Mouse (Mus musculus): ENCODE results near the gene Zdhhc18. TPM values are rescaled to one million over a fixed set of nuclear protein-coding genes. Genes with fewer than 3 reads are reported as not detected.
"Not testable (repeated sequence)": the region's sequence is repeated elsewhere in the genome, so short reads cannot be mapped to it uniquely, and the experiment has no call there.

Gene Zdhhc18
- polyA plus RNA-seq, 1 experiment from 2014 or later = 5.8 TPM

GRCm38 (mm10) chr4:133652746-133653145, 2.8 kb upstream of the Zdhhc18 start:
- Histone ChIP-seq H3K4me2 (replicated peaks; ENCODE audit: low read depth, low read length) (no peak overlapping the region), H3K9ac (replicated peaks; ENCODE audit: low read depth) (no peak overlapping the region), H3K27me3 (replicated peaks; ENCODE audit: insufficient read depth, low read length) (no peaks in the 10 kb centered on the region), H3K9me3 (ENCODE audit: low read length) (no peaks in the 10 kb centered on the region), H3K4me1 (ENCODE audit: insufficient read depth, low read depth, low read length) (peaks cover 2% of the 10 kb centered on the region; the same call in 1 of the 2 replicates), H3K27ac (ENCODE audit: low read length) (no peak overlapping the region), H3K4me3 (ENCODE audit: low read depth, low read length) (no peak overlapping the region), H3K36me3 (ENCODE audit: insufficient read depth, low read length) (no peaks in the 10 kb centered on the region)
- WGBS = 78% methylated on average over 10 of the region's 10 CpGs
- TF ChIP-seq EP300 (IDR thresholded peaks at IDR 0.05) (no peak), CTCF (IDR thresholded peaks at IDR 0.05) (no peak)
- DNase-seq (ENCODE audit: low spot score) (no peak), ATAC-seq (no peak)

DNA sequence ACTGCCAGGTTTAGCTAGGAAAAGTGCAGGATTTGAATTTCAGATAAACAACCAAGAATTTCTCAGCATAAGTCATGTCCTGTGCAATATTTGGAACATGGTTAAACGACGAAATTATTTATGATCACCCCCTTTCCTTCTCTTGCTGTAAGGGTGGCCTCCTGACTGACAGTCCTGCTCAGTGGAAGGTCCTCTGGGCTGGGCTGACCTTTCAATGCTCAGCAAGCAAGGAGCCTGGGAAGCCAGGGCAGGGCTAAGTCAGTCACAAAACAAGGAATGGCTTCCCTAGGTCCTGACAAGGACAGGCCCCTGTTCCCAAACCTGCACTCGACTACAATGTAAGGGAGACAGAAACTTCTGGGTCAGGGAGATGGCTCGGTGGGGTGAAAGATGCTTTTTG, 2.0 kb upstream of the Zdhhc18 start:
- Histone ChIP-seq H3K4me3 (ENCODE audit: low read depth, low read length) (no peak overlapping the region), H3K36me3 (ENCODE audit: insufficient read depth, low read length) (no peaks in the 10 kb centered on the region), H3K9ac (replicated peaks; ENCODE audit: low read depth) (no peak overlapping the region), H3K4me2 (replicated peaks; ENCODE audit: low read depth, low read length) (no peak overlapping the region), H3K4me1 (ENCODE audit: insufficient read depth, low read depth, low read length) (no peaks in the 10 kb centered on the region), H3K27ac (ENCODE audit: low read length) (no peak overlapping the region), H3K27me3 (replicated peaks; ENCODE audit: insufficient read depth, low read length) (no peaks in the 10 kb centered on the region), H3K9me3 (ENCODE audit: low read length) (no peaks in the 10 kb centered on the region)
- WGBS = 47% methylated on average over 4 of the region's 4 CpGs
- no peak for DNase-seq (ENCODE audit: low spot score)
- no peak for ATAC-seq
- TF ChIP-seq EP300 (IDR thresholded peaks at IDR 0.05) (no peak), CTCF (IDR thresholded peaks at IDR 0.05) (no peak)

DNA sequence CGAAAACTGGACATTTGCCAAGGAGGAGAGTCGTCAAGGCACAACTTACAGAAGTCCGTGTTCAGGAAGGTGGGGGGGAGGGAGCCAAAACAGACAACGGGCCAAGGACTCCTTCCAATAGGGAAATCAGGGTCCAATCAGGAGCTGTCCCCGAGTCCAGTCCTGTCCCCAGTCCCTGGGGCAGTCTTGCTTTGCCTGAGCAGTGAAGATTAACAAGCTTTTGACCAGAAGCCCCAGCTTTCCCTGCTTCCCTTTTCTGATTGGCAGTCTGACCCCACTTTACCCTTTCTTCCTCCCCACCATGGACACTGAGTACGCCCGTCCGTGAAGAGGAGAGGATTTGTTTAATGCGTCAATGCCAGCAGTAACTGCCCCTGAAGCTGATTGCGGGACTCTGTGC, 1.5 kb upstream of the Zdhhc18 start:
- no peaks in the 10 kb centered on the region for H3K9me3 ChIP-seq (ENCODE audit: low read length)
- no peaks in the 10 kb centered on the region for H3K36me3 ChIP-seq (ENCODE audit: insufficient read depth, low read length)
- DNase-seq (ENCODE audit: low spot score) (no peak), ATAC-seq (no peak)
- H3K27ac ChIP-seq (ENCODE audit: low read length) = no peak overlapping the region
- no peak overlapping the region for H3K4me2 ChIP-seq (replicated peaks; ENCODE audit: low read depth, low read length)
- H3K4me3 ChIP-seq (ENCODE audit: low read depth, low read length) = no peak overlapping the region
- no peak for TF ChIP-seq CTCF (IDR thresholded peaks at IDR 0.05)
- no peak for TF ChIP-seq EP300 (IDR thresholded peaks at IDR 0.05)
- no peaks in the 10 kb centered on the region for H3K4me1 ChIP-seq (ENCODE audit: insufficient read depth, low read depth, low read length)
- WGBS = 24% methylated on average over 10 of the region's 10 CpGs
- no peaks in the 10 kb centered on the region for H3K27me3 ChIP-seq (replicated peaks; ENCODE audit: insufficient read depth, low read length)
- H3K9ac ChIP-seq (replicated peaks; ENCODE audit: low read depth) = no peak overlapping the region

- WGBS = 82% methylated on average over 5 of the region's 5 CpGs
- Histone ChIP-seq H3K4me2 (replicated peaks; ENCODE audit: low read depth, low read length) (peak overlapping the region; percentile 45; the same call in 1 of the 2 replicates), H3K4me3 (ENCODE audit: low read depth, low read length) (peak overlapping the region; percentile 21; the same call in 1 of the 2 replicates), H3K27ac (ENCODE audit: low read length) (peak overlapping the region; percentile 45)
- H3K9ac ChIP-seq (replicated peaks; ENCODE audit: low read depth); H3K36me3 ChIP-seq (ENCODE audit: insufficient read depth, low read length); H3K27me3 ChIP-seq (replicated peaks; ENCODE audit: insufficient read depth, low read length); H3K4me1 ChIP-seq (ENCODE audit: insufficient read depth, low read depth, low read length); DNase-seq (ENCODE audit: low spot score); H3K9me3 ChIP-seq (ENCODE audit: low read length); ATAC-seq: not testable (repeated sequence)
These were observed 490 bp downstream of the Zdhhc18 start for GRCm38 (mm10) chr4:133649464-133649863.

- no peaks in the 10 kb centered on the region for H3K4me1 ChIP-seq (ENCODE audit: insufficient read depth, low read depth, low read length)
- H3K36me3 ChIP-seq (ENCODE audit: insufficient read depth, low read length) = no peaks in the 10 kb centered on the region
- H3K9ac ChIP-seq (replicated peaks; ENCODE audit: low read depth) = no peak overlapping the region
- H3K27ac ChIP-seq (ENCODE audit: low read length) = no peak overlapping the region
- H3K4me3 ChIP-seq (ENCODE audit: low read depth, low read length) = no peak overlapping the region
- no peak for TF ChIP-seq CTCF (IDR thresholded peaks at IDR 0.05)
- TF ChIP-seq EP300 (IDR thresholded peaks at IDR 0.05) = no peak
- no peaks in the 10 kb centered on the region for H3K27me3 ChIP-seq (replicated peaks; ENCODE audit: insufficient read depth, low read length)
- H3K9me3 ChIP-seq (ENCODE audit: low read length) = peaks cover 4% of the 10 kb centered on the region; the same call in 1 of the 2 replicates
- ATAC-seq (no peak), DNase-seq (ENCODE audit: low spot score) (no peak)
- H3K4me2 ChIP-seq (replicated peaks; ENCODE audit: low read depth, low read length) = no peak overlapping the region
- WGBS = 34% methylated on average over 21 of the region's 21 CpGs
These were observed 4.3 kb downstream of the Zdhhc18 start for GRCm38 (mm10) chr4:133645680-133646079.

DNA sequence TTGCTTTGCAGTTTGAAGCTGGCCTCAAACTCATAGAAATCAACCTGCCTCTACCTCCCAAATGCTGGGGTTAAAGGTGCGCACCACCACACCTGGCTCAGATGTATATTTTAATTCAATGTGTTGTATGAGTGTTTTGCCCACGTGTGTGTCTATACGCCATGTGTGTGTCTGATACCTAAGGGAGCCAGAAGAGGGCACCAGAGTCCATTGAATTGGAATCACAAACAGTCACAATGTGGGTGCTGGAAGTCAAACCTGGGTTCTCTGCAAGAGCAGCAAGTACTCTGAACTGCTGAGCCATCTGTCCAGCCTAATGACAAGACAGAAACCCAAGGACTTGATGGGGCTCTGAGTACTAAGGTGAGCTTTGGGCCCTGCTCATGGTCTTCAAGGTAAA, 4.8 kb downstream of the Zdhhc18 start:
- no peak overlapping the region for H3K4me3 ChIP-seq (ENCODE audit: low read depth, low read length)
- no peak overlapping the region for H3K4me2 ChIP-seq (replicated peaks; ENCODE audit: low read depth, low read length)
- H3K27me3 ChIP-seq (replicated peaks; ENCODE audit: insufficient read depth, low read length) = no peaks in the 10 kb centered on the region
- WGBS = 88% methylated on average over 3 of the region's 3 CpGs
- H3K9me3 ChIP-seq (ENCODE audit: low read length) = peaks cover 4% of the 10 kb centered on the region; the same call in 1 of the 2 replicates
- H3K27ac ChIP-seq (ENCODE audit: low read length) = no peak overlapping the region
- TF ChIP-seq EP300 (IDR thresholded peaks at IDR 0.05) (no peak), CTCF (IDR thresholded peaks at IDR 0.05) (peak; percentile 48)
- DNase-seq (ENCODE audit: low spot score) (no peak), ATAC-seq (no peak)
- no peaks in the 10 kb centered on the region for H3K36me3 ChIP-seq (ENCODE audit: insufficient read depth, low read length)
- H3K4me1 ChIP-seq (ENCODE audit: insufficient read depth, low read depth, low read length) = no peaks in the 10 kb centered on the region
- no peak overlapping the region for H3K9ac ChIP-seq (replicated peaks; ENCODE audit: low read depth)

- H3K27ac ChIP-seq (ENCODE audit: low read length) = no peak overlapping the region
- ATAC-seq = no peak
- H3K4me1 ChIP-seq (ENCODE audit: insufficient read depth, low read depth, low read length) = peaks cover 6% of the 10 kb centered on the region; the same call in 1 of the 2 replicates
- TF ChIP-seq EP300 (IDR thresholded peaks at IDR 0.05) (no peak), CTCF (IDR thresholded peaks at IDR 0.05) (no peak)
- WGBS = 74% methylated on average over 5 of the region's 5 CpGs
- no peak overlapping the region for H3K9ac ChIP-seq (replicated peaks; ENCODE audit: low read depth)
- H3K4me2 ChIP-seq (replicated peaks; ENCODE audit: low read depth, low read length) = no peak overlapping the region
- H3K36me3 ChIP-seq (ENCODE audit: insufficient read depth, low read length) = no peaks in the 10 kb centered on the region
- DNase-seq (ENCODE audit: low spot score) = no peak
- H3K27me3 ChIP-seq (replicated peaks; ENCODE audit: insufficient read depth, low read length) = no peaks in the 10 kb centered on the region
- no peak overlapping the region for H3K4me3 ChIP-seq (ENCODE audit: low read depth, low read length)
- H3K9me3 ChIP-seq (ENCODE audit: low read length) = no peaks in the 10 kb centered on the region
These were observed 15.9 kb downstream of the Zdhhc18 start for GRCm38 (mm10) chr4:133634043-133634410.
